ENCODE assay signal across 8 mouse cellular contexts in the genomic region with DNA sequence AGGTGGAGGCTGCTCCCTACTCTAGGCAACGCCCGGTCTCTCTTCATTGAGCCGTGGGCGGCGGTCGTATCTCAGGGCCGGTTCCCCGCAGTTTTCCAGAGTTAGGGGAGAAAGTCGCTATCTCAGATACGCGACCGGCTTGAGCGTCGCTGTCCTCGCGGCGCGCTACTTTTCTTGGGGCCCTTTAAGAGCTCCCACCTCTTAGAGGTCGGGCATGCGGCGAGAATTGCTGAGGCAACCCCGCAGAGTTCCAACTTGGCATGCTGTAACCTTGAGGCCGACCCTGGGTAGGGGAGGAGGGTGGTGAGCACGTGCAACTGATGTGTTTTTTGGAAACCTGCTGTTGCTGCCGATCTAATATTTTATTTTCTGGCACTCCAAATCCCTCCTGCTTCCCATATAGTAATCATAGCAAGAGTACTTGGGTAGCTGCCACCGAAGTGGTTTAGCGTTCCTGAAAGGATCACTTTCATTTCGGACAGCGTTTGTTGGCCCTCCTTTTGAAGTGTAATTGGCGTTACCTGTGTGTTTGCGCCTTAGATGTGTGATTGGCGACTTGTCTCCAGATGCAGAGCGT. TPM values are rescaled to one million over a fixed set of nuclear protein-coding genes. Genes with fewer than 3 reads are reported as not detected.
A peak's percentile ranks its signal among the peaks of the same experiment; 100 is the strongest.
DNase-seq lines count a peak whose midpoint lies in the region; ATAC-seq and TF ChIP-seq lines count a peak whose summit lies in the region.

No protein-coding gene starts in this region.

- peak; percentile 35 for DNase-seq in lung, postnatal 0 days (ENCODE audit: low spot score)
- DNase-seq in lung, postnatal 25 days (ENCODE audit: low spot score) = no peak
- DNase-seq in embryonic facial prominence, embryonic 10.5 days (ENCODE audit: low spot score) = peak; percentile 8
- no peak for DNase-seq in midbrain, embryonic 14.5 days
- no peak for DNase-seq in embryo, embryonic 9.5 days (ENCODE audit: extremely low spot score)
- no peak for DNase-seq in layer of hippocampus, adult 11-12 months (ENCODE audit: low spot score)

- peak overlapping the region; percentile 81 for H3K4me3 ChIP-seq in lung, postnatal 0 days (ENCODE audit: low read depth, low read length)
- peak overlapping the region; percentile 83 for H3K4me3 ChIP-seq in embryonic facial prominence, embryonic 10.5 days
- H3K4me3 ChIP-seq in midbrain, embryonic 14.5 days (replicated peaks; ENCODE audit: low read depth, low read length) = peak overlapping the region; percentile 87

- no peaks in the 10 kb centered on the region for H3K27me3 ChIP-seq in lung, postnatal 0 days (replicated peaks; ENCODE audit: insufficient read depth, low read length)
- H3K27me3 ChIP-seq in embryonic facial prominence, embryonic 10.5 days (replicated peaks; ENCODE audit: low read depth, poor library complexity, severe bottlenecking) = no peaks in the 10 kb centered on the region
- H3K27me3 ChIP-seq in midbrain, embryonic 14.5 days (ENCODE audit: control insufficient read depth, insufficient read depth, low read length) = no peaks in the 10 kb centered on the region

- peaks cover 6% of the 10 kb centered on the region; the same call in 1 of the 2 replicates for H3K4me1 ChIP-seq in lung, postnatal 0 days (ENCODE audit: insufficient read depth, low read depth, low read length)
- H3K4me1 ChIP-seq in embryonic facial prominence, embryonic 10.5 days = peaks cover 12% of the 10 kb centered on the region
- peaks cover 11% of the 10 kb centered on the region for H3K4me1 ChIP-seq in midbrain, embryonic 14.5 days (ENCODE audit: control insufficient read depth, insufficient read depth, low read length)

- WGBS in lung, postnatal 0 days = 2% methylated on average over 33 of the region's 33 CpGs
- 2% methylated on average over 33 of the region's 33 CpGs for WGBS in embryonic facial prominence, embryonic 10.5 days
- WGBS in midbrain, embryonic 14.5 days = 3% methylated on average over 33 of the region's 33 CpGs

- H3K36me3 ChIP-seq in lung, postnatal 0 days (ENCODE audit: insufficient read depth, low read length) = peaks cover 8% of the 10 kb centered on the region; the same call in 1 of the 2 replicates
- peaks cover 32% of the 10 kb centered on the region for H3K36me3 ChIP-seq in embryonic facial prominence, embryonic 10.5 days (replicated peaks)
- H3K36me3 ChIP-seq in midbrain, embryonic 14.5 days (ENCODE audit: control insufficient read depth, insufficient read depth, low read length) = peaks cover 13% of the 10 kb centered on the region

- peak overlapping the region; percentile 64 for H3K9ac ChIP-seq in lung, postnatal 0 days (replicated peaks; ENCODE audit: low read depth)
- peak overlapping the region; percentile 58 for H3K9ac ChIP-seq in midbrain, embryonic 14.5 days (replicated peaks; ENCODE audit: low read length)

- H3K27ac ChIP-seq in lung, postnatal 0 days (ENCODE audit: low read length) = peak overlapping the region; percentile 84
- peak overlapping the region; percentile 84 for H3K27ac ChIP-seq in embryonic facial prominence, embryonic 10.5 days (replicated peaks)
- no peak overlapping the region for H3K27ac ChIP-seq in midbrain, embryonic 14.5 days (replicated peaks; ENCODE audit: low read depth, low read length)

- no peak for TF ChIP-seq CTCF in lung, postnatal 0 days (IDR thresholded peaks at IDR 0.05)

- H3K4me2 ChIP-seq in lung, postnatal 0 days (replicated peaks; ENCODE audit: low read depth, low read length) = peak overlapping the region; percentile 93
- H3K4me2 ChIP-seq in midbrain, embryonic 14.5 days (ENCODE audit: low read length) = peak overlapping the region; percentile 95

- TF ChIP-seq EP300 in lung, postnatal 0 days (IDR thresholded peaks at IDR 0.05) = no peak

- peak; percentile 61 for ATAC-seq in lung, postnatal 0 days
- peak; percentile 30 for ATAC-seq in inflammation-experienced regulatory T-cells, adult 6 months
- peak; percentile 67; the same call in 1 of the 2 replicates for ATAC-seq in midbrain, embryonic 14.5 days (ENCODE audit: low FRiP score, low TSS enrichment)
- no peak; the same call in none of the 2 replicates for ATAC-seq in frontal cortex, adult (ENCODE audit: low TSS enrichment)

- H3K9me3 ChIP-seq in lung, postnatal 0 days (ENCODE audit: low read length) = no peaks in the 10 kb centered on the region
- no peaks in the 10 kb centered on the region for H3K9me3 ChIP-seq in embryonic facial prominence, embryonic 10.5 days
- no peaks in the 10 kb centered on the region for H3K9me3 ChIP-seq in midbrain, embryonic 14.5 days (ENCODE audit: control insufficient read depth, low read length)

RNA-seq across cellular contexts. Expression of gene Trnt1, which starts 0.5 kb away (rescaled TPM):
- polyA plus RNA-seq in lung, postnatal 0 days (2015; fragmentation: Nextera tagmentation; extraction: Ambion mirVana) = 35.8 and 36.1 TPM in 2 replicates
- 65.1 and 69.9 TPM in 2 replicates for polyA plus RNA-seq in embryonic facial prominence, embryonic 10.5 days (2016; fragmentation: Nextera tagmentation; extraction: Ambion mirVana)
- 100 to 1,000 TPM in 1 of 3 experiments, 10 to 100 TPM in 2; 94.0 to 106 (median 99.2) TPM for polyA plus RNA-seq in inflammation-experienced regulatory T-cells, adult 6 months (2017; shearing (Covaris generic))
- 66.0 and 69.0 TPM in 2 replicates for polyA plus RNA-seq in midbrain, embryonic 14.5 days (2014; fragmentation: Nextera tagmentation; extraction: Ambion mirVana)

RNA-seq across cellular contexts. Expression of gene Il5ra, which starts 20.5 kb away (rescaled TPM):
- 0.07 TPM in 1 of 2 replicates, not detected in the other for polyA plus RNA-seq in lung, postnatal 0 days (2015; fragmentation: Nextera tagmentation; extraction: Ambion mirVana)
- not detected in 2 replicates for polyA plus RNA-seq in embryonic facial prominence, embryonic 10.5 days (2016; fragmentation: Nextera tagmentation; extraction: Ambion mirVana)
- under 1 TPM in 1 of 3 experiments, not detected in 2; 0.24 TPM for polyA plus RNA-seq in inflammation-experienced regulatory T-cells, adult 6 months (2017; shearing (Covaris generic))
- 0.18 TPM in 1 of 2 replicates, not detected in the other for polyA plus RNA-seq in midbrain, embryonic 14.5 days (2014; fragmentation: Nextera tagmentation; extraction: Ambion mirVana)

RNA-seq across cellular contexts. Expression of gene Crbn, which starts 30.5 kb away (rescaled TPM):
- 35.6 and 36.0 TPM in 2 replicates for polyA plus RNA-seq in lung, postnatal 0 days (2015; fragmentation: Nextera tagmentation; extraction: Ambion mirVana)
- polyA plus RNA-seq in embryonic facial prominence, embryonic 10.5 days (2016; fragmentation: Nextera tagmentation; extraction: Ambion mirVana) = 40.9 and 43.0 TPM in 2 replicates
- polyA plus RNA-seq in inflammation-experienced regulatory T-cells, adult 6 months (2017; shearing (Covaris generic)) = 100 to 1,000 TPM; 182 to 240 (median 202) TPM
- 58.3 and 72.8 TPM in 2 replicates for polyA plus RNA-seq in midbrain, embryonic 14.5 days (2014; fragmentation: Nextera tagmentation; extraction: Ambion mirVana)

Comparison
In these comparisons a context has a peak if more than half of its experiments do, and no peak if none do; other contexts are left out.
1. DNase-seq: peak in lung, postnatal 0 days (single experiment) and embryonic facial prominence, embryonic 10.5 days (single experiment); none in lung, postnatal 25 days (single experiment), midbrain, embryonic 14.5 days (single experiment), embryo, embryonic 9.5 days (single experiment) and layer of hippocampus, adult 11-12 months (single experiment).
2. Peak in every context shown above with its lines, with median percentiles within 50 percentile points of each other: H3K4me3 ChIP-seq.